Mouse (Mus musculus) lung, embryonic 14.5 days (tissue): ENCODE data around the gene Sclt1. TPM values are rescaled to one million over a fixed set of nuclear protein-coding genes. Genes with fewer than 3 reads are reported as not detected.

Source experiments
- ATAC-seq: fragments of 200-750 bp; cut with Nextera tagmentation; 2 replicates; pipeline ENCODE4 v1.8.0; 2017; ENCODE audit warnings: mild to moderate bottlenecking, moderate TSS enrichment, moderate library complexity; ENCODE audit not compliant: insufficient read depth
- DNase-seq: peaks from one replicate; pipeline ENCODE4 v3.0.0-alpha.2; 2015
- H3K27ac ChIP-seq: fragments of 300-500 bp; sonication (generic); 2 replicates; pipeline ENCODE4 v1.5.1; 2014; ENCODE audit warnings: low read depth, mild to moderate bottlenecking, moderate library complexity
- H3K27me3 ChIP-seq: fragments of 300-500 bp; sonication (generic); 2 replicates; pipeline ENCODE4 v1.6.1; 2014; ENCODE audit warnings: low read length, control low read depth; ENCODE audit not compliant: insufficient read depth
- H3K36me3 ChIP-seq: fragments of 300-500 bp; sonication (generic); 2 replicates; pipeline ENCODE4 v1.6.1; 2014; ENCODE audit warnings: control low read depth; ENCODE audit not compliant: insufficient read depth
- H3K4me1 ChIP-seq: fragments of 300-500 bp; sonication (generic); 2 replicates; pipeline ENCODE4 v1.6.1; 2014; ENCODE audit warnings: antibody characterized with exemption, control low read depth; ENCODE audit not compliant: insufficient read depth
- H3K4me2 ChIP-seq: fragments of 300-500 bp; sonication (generic); 2 replicates; pipeline ENCODE4 v1.6.1; 2014; ENCODE audit warnings: mild to moderate bottlenecking
- H3K4me3 ChIP-seq: fragments of 300-500 bp; sonication (generic); 2 replicates; pipeline ENCODE4 v1.5.1; 2014; ENCODE audit warnings: low read depth, low read length
- H3K9ac ChIP-seq: fragments of 300-500 bp; sonication (generic); 2 replicates; pipeline ENCODE4 v1.6.1; 2014
- H3K9me3 ChIP-seq: fragments of 300-500 bp; sonication (generic); 2 replicates; pipeline ENCODE4 v1.6.1; 2016; ENCODE audit warnings: low read depth, low read length, control low read depth
- CTCF ChIP-seq: IDR thresholded peaks from 2 replicates; pipeline ENCODE4 v1.5.1; 2016; ENCODE audit warnings: antibody characterized with exemption, low read depth
- WGBS: fragments of 180-500 bp; shearing (Covaris S2); extraction: QIAGEN DNeasy Blood & Tissue Kit; methylation state at CpG from one replicate; pipeline ENCODE4 v1.1.7; 2014; 5-methylcytosine and 5-hydroxymethylcytosine counted together
- polyA plus RNA-seq: library from polyadenylated mRNA; unstranded; fragments of >200 nt; fragmentation: Nextera tagmentation; extraction: Ambion mirVana; gene quantifications from 2 replicates; pipeline ENCODE4 v1.2.1, GENCODE M21; 2014

Sclt1 gene
- polyA plus RNA-seq, 1 experiment from 2014 or later, result 22.5 TPM

DNA sequence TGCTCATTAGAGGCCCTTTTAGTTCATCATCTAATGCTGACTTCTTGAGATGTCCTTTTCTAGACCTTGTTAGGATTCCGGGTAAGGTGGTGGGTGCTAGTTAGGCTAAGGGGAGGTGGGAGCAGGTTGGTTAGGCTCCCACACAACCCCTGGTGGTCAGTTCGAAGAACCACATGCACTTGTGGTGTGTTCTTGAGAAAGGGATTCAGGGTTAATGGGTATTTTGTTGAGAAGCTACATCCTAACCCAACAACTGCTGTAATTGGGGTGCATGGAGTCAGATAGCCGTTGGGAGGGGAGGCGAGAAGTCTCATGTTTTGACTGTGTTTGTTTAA, 136.0 kb downstream of the Sclt1 start:
- Histone ChIP-seq H3K4me2 (no peak overlapping the region), H3K9ac (no peak overlapping the region), H3K4me3 (no peak overlapping the region), H3K4me1 (no peaks in the 10 kb centered on the region), H3K27me3 (no peaks in the 10 kb centered on the region), H3K9me3 (no peaks in the 10 kb centered on the region), H3K36me3 (peaks cover 30% of the 10 kb centered on the region; the same call in 1 of the 2 replicates), H3K27ac (no peak overlapping the region)
- TF ChIP-seq CTCF, result peak; percentile 46
- DNase-seq (no peak), ATAC-seq (no peak)
- WGBS, result 83% methylated on average over 4 of the region's 4 CpGs

DNA sequence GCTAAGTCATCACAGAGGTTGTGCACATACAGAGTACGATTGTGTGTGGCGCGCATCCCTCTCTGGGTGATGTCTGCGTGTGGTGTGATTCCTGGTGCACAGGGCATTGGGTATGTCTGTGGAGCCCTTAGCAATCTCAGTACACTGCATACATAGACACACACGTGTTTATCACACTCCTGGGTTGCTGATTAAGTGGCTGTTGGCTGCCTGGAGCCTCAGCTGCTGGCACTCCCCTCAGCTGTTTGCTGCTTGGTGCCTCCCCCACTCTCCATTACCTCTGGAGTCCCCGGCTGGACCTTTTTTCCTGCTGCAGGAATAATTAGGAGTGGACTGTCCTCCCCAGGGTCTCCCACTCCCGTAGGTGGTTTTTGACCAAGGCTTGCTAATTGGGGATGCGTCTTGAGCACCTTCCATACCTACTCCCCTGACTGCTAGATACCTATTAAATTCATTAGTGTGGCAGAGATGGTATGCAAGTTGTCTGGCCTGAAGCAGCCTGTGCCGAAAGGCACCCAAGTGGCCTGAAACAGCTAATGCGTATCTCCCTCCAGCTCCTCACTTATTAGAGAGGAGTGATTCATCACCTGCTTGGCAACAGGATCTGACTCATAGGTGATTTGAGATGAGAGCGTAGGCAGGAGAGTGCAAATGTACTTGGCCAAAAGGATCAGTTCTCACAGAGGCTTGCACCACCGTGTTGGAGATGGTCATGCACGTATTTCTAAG, 136.5 kb downstream of the Sclt1 start:
- Histone ChIP-seq H3K9ac (no peak overlapping the region), H3K4me3 (no peak overlapping the region), H3K4me2 (no peak overlapping the region), H3K27ac (no peak overlapping the region), H3K4me1 (no peaks in the 10 kb centered on the region), H3K9me3 (no peaks in the 10 kb centered on the region), H3K27me3 (no peaks in the 10 kb centered on the region), H3K36me3 (peaks cover 30% of the 10 kb centered on the region; the same call in 1 of the 2 replicates)
- ATAC-seq (peak; percentile 69), DNase-seq (no peak)
- 80% methylated on average over 13 of the region's 13 CpGs for WGBS
- no peak for TF ChIP-seq CTCF

- Histone ChIP-seq H3K27me3 (no peaks in the 10 kb centered on the region), H3K9me3 (no peaks in the 10 kb centered on the region), H3K27ac (no peak overlapping the region), H3K4me3 (no peak overlapping the region), H3K4me1 (no peaks in the 10 kb centered on the region), H3K4me2 (no peak overlapping the region), H3K36me3 (peaks cover 21% of the 10 kb centered on the region; the same call in 1 of the 2 replicates), H3K9ac (no peak overlapping the region)
- WGBS, result 85% methylated on average over 12 of the region's 12 CpGs
- ATAC-seq (no peak), DNase-seq (no peak)
- no peak for TF ChIP-seq CTCF
Measured at GRCm38 (mm10) chr3:41604629-41605321, 137.5 kb downstream of the Sclt1 start.

DNA sequence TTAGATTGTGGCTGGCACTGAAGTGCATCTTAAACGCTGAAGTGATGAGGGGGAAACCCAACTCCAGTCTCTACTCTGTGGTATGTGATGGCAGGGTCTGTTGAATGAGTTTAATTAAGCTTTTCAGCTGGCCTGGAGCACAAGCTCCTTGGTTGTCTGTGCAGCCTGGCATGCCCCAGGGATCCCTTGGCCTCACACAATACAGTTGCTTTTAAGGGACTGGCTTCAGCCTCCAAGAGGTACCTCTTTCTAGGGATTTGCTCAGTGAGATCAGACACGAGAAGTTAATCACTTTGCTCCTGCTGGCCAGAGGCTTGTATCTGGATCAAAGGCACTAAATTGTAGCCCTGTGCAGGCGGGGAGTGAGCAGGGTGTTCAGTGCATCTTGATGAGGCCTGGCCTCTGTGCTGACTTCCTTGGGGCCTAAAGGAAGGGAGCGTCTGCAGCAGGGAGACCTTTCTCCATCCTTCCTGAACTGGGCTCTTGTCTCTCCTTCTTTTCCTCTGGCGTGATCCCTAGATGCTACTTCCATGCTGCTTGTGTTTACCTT, 138.8 kb downstream of the Sclt1 start:
- Histone ChIP-seq H3K4me2 (no peak overlapping the region), H3K4me1 (no peaks in the 10 kb centered on the region), H3K9me3 (no peaks in the 10 kb centered on the region), H3K27me3 (no peaks in the 10 kb centered on the region), H3K4me3 (no peak overlapping the region), H3K27ac (no peak overlapping the region), H3K9ac (no peak overlapping the region), H3K36me3 (peaks cover 19% of the 10 kb centered on the region; the same call in 1 of the 2 replicates)
- DNase-seq, result no peak
- ATAC-seq, result no peak
- no peak for TF ChIP-seq CTCF
- 65% methylated on average over 5 of the region's 5 CpGs for WGBS

DNA sequence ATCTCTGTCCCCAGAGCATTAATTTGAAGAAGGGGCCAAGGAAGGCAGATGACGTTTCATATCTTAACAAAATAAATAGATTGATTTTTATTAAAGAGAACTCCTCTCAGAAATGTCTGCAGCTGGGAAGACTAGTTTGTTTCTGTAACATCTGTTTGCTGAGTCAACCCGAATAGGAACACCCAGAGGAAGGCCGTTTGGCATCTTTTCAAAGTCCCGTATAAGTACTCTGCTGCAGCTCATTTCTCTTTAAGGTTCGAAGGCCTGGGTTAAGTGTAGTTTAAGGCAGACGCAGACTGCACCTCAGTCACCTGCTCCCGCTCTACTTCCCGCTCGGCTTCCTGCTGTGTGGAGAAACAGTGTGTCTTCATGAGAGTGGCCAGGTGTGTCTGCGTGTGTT, 139.4 kb downstream of the Sclt1 start:
- peak; percentile 69 for DNase-seq
- no peaks in the 10 kb centered on the region for H3K4me1 ChIP-seq
- no peak overlapping the region for H3K9ac ChIP-seq
- no peak overlapping the region for H3K4me2 ChIP-seq
- H3K4me3 ChIP-seq, result no peak overlapping the region
- ATAC-seq, result no peak
- no peaks in the 10 kb centered on the region for H3K9me3 ChIP-seq
- no peaks in the 10 kb centered on the region for H3K27me3 ChIP-seq
- 36% methylated on average over 10 of the region's 10 CpGs for WGBS
- no peak for TF ChIP-seq CTCF
- H3K36me3 ChIP-seq, result peaks cover 19% of the 10 kb centered on the region; the same call in 1 of the 2 replicates
- no peak overlapping the region for H3K27ac ChIP-seq

DNA sequence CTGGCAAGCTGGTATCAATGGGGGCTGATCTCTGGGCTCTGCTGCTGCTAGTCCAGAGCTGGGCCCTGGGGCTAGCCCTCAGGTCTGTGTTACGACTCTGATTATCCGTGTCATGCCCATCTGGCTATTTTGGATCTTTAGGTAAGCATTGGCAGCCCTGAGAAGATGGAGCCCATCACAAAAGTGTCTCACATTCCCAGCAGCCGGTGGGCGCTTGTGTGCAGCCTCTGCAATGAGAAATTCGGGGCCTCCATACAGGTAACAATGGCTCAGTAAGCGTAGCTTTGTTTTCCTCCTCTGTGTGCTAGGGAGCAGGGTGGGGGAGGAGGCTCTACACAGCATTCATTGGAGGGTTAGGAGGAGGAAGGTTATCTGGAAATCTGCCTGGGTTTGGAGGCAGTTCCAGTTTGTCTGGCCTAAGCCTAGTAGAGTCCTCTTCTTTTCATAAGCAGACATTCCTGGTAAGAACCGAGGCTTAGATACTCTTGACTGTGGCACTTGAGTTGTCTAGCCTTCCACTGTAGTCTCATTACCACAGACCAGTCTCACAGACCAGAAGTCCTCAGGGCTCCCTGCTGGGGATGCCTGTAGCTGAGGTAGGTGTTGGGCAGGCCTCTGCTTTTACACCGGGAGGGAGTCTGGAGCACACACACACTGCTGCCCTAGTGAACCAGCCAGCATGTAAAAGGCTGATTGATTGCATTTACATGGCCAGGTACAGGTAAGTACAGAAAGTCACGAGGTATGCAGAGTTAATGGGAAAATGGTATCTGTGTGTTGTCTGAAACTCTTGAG, 140.9 kb downstream of the Sclt1 start:
- no peaks in the 10 kb centered on the region for H3K9me3 ChIP-seq
- no peak overlapping the region for H3K4me3 ChIP-seq
- DNase-seq (no peak), ATAC-seq (no peak)
- no peak for TF ChIP-seq CTCF
- no peak overlapping the region for H3K4me2 ChIP-seq
- WGBS, result 76% methylated on average over 9 of the region's 9 CpGs
- H3K4me1 ChIP-seq, result no peaks in the 10 kb centered on the region
- no peak overlapping the region for H3K27ac ChIP-seq
- H3K36me3 ChIP-seq, result peaks cover 21% of the 10 kb centered on the region; the same call in 1 of the 2 replicates
- no peak overlapping the region for H3K9ac ChIP-seq
- no peaks in the 10 kb centered on the region for H3K27me3 ChIP-seq
